Mouse (Mus musculus) fat pad, adult 2 months (tissue): ENCODE data around the gene Capn15.

Source experiments
- DNase-seq: peaks from one replicate; pipeline ENCODE4 v3.0.0-alpha.2; 2011; ENCODE audit warnings: low read depth, low spot score; ENCODE audit errors: extremely low read depth

The Capn15 gene

GRCm38 (mm10) chr17:25985306-25986294 lies at the start of gene Capn15:
Gene Capn15, minus strand, starts transcription at chr17:25985796.
- DNase-seq: peak; percentile 46

GRCm38 (mm10) chr17:26032037-26032436 lies 46.4 kb upstream of the Capn15 start:
- no peak for DNase-seq

DNA sequence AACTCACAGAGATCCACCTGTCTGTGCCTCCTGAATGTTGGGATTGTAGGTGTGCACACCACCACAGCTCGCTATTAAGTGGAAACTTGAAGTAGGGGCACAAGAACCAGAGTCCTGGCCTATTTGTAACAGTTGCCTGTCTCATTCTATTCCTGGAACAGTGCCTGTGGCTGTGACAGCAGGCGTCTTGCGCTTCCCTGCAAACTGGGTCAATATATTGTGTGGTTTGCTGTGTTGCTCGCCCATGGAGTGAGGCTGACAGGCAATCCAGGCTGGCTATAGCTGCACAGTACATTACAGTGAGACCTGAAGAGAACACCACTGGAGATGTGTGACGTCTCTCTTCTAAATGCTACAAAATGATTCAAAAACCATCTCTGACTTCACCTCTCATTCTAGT lies 46.0 kb upstream of the Capn15 start:
- no peak for DNase-seq

DNA sequence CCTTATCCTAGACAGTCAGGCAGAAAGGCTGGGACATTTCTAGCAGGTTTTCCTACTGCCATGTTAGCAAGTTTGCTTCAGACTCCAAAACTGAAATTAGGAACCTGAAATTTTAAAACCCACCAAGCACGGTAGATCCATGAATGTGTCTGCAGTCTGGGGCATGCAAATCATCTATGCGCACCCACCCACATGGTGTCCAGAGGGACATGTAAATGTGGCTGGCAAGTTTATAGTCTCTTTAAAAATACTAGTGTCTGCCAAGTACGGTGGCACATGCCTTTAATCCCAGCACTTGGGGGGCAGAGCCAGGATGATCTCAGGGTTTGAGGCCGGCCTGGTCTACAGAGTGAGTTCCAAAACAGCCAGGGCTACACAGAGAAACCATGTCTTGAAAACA lies 42.7 kb upstream of the Capn15 start:
- DNase-seq: no peak

GRCm38 (mm10) chr17:26024674-26025073 lies 39.1 kb upstream of the Capn15 start:
- DNase-seq: no peak

GRCm38 (mm10) chr17:26023966-26024365 lies 38.4 kb upstream of the Capn15 start:
- DNase-seq: no peak

- no peak for DNase-seq
Measured at GRCm38 (mm10) chr17:26023181-26023580, 37.6 kb upstream of the Capn15 start.

- no peak for DNase-seq
Measured at GRCm38 (mm10) chr17:26021728-26022341, 36.2 kb upstream of the Capn15 start.

DNA sequence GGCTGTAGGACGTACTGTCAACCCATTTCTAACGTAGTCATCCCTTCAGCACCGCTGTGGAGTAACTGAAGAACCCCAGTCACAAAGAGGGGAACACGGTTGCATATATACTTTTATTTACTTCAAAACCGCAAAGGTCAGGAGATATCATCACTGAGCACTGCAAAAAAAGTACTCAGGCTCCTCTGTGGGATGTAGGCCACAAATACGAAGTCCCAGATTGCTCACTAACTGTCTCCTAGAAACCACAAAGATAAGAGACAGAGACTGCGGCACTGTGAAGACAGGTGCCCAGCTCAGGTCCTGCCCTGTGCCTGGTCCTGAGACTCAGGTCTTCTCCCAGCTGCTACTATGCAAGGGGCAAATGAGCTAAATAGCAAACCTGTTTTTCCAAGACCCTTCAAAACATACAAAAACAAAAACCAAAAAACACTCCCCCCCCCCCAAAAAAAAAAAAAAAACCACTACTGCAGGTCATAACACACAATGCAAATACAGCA lies 35.3 kb upstream of the Capn15 start:
- DNase-seq: no peak

DNA sequence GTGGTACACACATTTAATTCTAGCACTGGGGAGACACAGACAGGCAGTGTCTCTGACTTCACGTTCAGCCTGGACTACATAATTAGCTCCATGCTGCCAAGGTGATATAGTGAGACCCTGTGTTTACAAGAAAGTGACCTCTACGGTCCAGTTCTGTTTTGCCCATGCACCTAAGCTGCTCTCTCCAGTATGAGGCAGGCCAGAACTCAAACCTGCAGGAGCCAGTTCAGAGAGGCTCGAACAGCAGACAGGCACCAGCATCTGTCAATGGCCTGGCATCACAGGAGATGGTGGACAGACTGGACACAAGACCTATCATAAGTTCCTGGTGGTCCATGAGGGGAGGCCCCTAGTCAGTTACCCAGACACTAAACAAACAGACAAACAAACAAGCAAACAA lies 32.8 kb upstream of the Capn15 start:
- no peak for DNase-seq

GRCm38 (mm10) chr17:26017949-26018348 lies 32.4 kb upstream of the Capn15 start:
- DNase-seq: no peak

- no peak for DNase-seq
Measured at GRCm38 (mm10) chr17:26017021-26017420, 31.4 kb upstream of the Capn15 start.

GRCm38 (mm10) chr17:26013711-26014110 lies 28.1 kb upstream of the Capn15 start:
- no peak for DNase-seq

DNA sequence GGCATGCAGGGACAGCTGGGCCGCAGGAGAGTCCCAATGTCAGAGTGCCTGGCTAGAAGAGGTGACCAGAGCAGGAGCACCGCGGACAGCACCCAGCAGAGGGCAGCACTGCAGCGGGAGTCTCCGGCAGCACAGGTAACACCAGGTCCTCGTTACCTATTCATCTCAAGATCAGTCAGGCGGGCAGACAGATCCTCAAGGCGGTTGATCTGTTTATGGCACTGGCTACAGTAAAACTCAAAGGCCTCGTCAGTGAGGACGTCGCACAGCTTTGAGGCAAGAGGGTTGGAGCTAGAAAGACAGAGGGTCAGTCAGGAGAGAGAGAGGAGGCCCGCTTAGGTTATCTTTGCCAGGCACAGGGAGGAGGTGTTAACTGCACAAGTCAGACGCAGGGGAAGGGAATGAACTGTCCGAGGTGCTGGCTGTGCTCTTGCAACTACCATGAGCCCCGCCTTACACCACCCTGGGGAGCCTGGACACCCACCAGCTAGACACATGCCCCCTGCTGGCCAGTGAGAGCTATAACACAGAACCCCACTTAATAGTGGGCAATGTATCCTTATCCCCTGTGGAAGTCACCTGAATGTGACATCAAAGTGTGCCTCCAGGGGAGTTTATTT lies 26.4 kb upstream of the Capn15 start:
- no peak for DNase-seq

- DNase-seq: no peak
Measured at GRCm38 (mm10) chr17:26009540-26009939, 23.9 kb upstream of the Capn15 start.

- no peak for DNase-seq
Measured at GRCm38 (mm10) chr17:26008787-26009186, 23.2 kb upstream of the Capn15 start.

GRCm38 (mm10) chr17:26008331-26008730 lies 22.7 kb upstream of the Capn15 start:
- DNase-seq: no peak

DNA sequence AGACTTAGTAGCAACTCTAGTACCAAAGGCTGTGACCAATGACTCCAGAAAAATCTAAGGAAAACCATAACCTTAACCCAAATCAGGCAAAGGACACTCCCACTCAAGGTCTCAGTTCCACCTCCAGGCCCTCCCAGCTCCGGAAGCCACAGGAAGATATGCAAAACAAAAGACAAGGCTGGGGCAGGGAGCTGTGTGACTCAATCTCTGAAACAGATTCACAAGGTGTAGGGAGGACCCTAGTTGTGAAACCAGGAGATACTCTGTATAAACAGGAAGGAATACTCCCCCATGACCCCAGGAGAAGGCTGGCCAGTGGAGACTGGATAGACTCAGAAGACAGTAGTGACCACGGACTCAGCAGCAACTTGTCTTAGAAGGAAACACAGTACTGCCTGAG lies 22.1 kb upstream of the Capn15 start:
- no peak for DNase-seq

DNA sequence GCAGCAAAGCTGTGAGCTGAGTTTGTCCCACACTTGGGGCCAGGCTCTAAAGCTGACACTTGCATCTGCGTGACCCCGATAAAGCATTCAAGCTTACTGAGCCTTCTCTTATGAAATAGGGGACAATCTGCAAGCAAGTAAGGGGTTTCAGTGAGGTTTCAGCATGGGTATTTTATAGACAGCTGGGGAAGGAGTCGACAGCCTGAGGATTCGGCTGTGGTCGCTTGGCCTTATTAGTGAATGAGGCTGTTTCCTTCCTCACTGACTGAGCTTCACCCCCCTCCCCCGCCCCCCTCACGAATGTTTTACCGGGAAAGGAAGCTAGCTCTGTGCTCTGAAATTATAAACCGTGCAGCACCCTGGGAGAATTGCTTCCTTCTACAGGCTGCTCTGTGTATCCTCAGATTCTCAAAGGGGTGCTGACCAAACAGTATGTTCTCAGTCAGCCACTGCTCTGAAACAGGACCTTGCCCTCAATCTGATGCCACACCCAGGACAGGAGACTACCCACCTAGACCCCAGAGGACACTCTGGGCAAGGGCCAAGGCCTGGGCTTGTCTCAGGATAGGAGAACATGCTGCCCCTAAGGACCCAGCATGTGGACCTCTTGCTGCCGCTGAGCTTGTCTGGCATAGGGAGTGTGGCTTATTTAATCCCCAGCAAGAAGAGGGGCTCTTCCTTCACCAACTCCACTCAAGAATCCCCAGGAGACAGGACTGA lies 20.3 kb upstream of the Capn15 start:
- DNase-seq: no peak

GRCm38 (mm10) chr17:26004711-26005110 lies 19.1 kb upstream of the Capn15 start:
- DNase-seq: no peak

DNA sequence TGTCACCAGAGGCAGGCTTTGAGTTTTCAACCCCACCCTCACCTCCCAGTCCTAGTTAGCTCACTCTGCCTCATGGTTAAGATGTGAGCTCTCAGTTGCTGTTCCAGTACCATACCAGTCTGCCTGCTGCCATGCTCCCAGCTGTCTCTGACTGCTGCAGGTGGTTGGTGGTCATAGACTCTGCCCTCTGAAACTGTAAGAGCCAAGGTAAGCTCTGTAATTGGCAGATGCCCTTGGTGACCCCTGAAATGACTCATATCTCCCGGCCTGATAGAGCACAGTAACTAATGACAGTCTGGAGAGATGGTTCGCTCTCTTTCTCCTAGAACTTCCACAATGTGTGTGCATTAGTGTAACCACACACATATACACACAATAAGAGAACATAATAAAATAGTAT lies 18.3 kb upstream of the Capn15 start:
- DNase-seq: no peak
